In the genomic region with DNA sequence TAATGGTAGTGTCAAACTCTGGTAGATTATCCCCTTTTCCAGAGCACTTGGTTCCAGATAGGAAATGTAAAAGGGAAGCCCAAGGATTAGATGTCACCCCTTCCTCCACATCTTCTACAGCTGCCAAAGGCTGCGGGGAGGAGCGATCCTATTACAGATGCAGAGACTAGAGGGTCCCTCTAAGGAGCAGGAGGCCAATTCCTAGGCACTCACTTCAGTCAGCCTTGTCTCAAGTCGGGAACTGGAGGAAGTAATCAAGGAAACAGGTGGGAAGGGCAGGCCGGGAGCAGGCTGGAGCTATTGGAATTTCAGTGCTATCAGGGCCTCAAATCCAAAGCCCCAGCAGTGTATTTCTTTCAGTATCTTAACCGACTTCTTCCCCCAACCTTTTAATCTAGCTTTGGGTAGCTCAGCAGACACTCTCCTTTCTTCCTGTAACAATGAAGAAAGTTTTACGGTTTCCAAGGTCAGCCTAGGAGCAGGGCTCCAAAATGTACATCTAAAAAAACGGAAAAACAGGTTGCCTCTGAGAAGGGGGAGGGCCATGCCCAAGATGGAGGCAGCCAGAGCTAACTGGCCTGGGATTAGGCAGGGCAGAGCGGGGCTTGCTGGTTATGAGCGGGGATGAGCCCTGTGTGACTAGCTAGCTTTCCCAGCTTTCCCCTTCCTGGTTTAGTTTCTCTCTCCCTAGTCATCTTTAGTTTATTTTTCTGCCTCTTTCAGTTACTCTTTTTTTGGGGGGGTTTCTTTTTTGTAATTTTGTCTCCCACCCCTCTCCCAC, we compare ENCODE assay signal across 9 mouse cellular contexts. TPM values are rescaled to one million over a fixed set of nuclear protein-coding genes. Genes with fewer than 3 reads are reported as not detected.
DNase-seq lines count a peak whose midpoint lies in the region; ATAC-seq and TF ChIP-seq lines count a peak whose summit lies in the region.
"Had no signal": no experiment of that assay in that cellular context is flagged by ENCODE, and none has a peak within 500 bp of the region (broad histone marks: within the 10 kb centered on the region; RNA-seq: fewer than 3 reads in every experiment).

No protein-coding gene starts in this region.

- H3K36me3 ChIP-seq in MEL (ENCODE audit: control insufficient read depth in 1 of 2, insufficient read depth in 2 of 2, low read length in 2 of 2): peaks cover 0 to under 1% of the 10 kb centered on the region in 2 experiments; a peak in 1 of 4 replicates
- H3K36me3 ChIP-seq in forebrain, embryonic 14.5 days (ENCODE audit: control insufficient read depth, insufficient read depth, low read length): peaks cover 15% of the 10 kb centered on the region
- H3K36me3 ChIP-seq in liver, embryonic 13.5 days: peaks cover 24% of the 10 kb centered on the region
- H3K36me3 ChIP-seq in thymus, adult 2 months (ENCODE audit: control insufficient read depth, insufficient read depth, low read length): 0 out of 2 replicates have a peak, but pooled peaks cover 5% of the 10 kb centered on the region

- no peaks in the 10 kb centered on the region for H3K27me3 ChIP-seq in MEL (ENCODE audit: control insufficient read depth in 1 of 2, insufficient read depth in 2 of 2, low read length in 2 of 2)
- no peaks in the 10 kb centered on the region for H3K27me3 ChIP-seq in forebrain, embryonic 14.5 days (replicated peaks; ENCODE audit: control insufficient read depth, insufficient read depth, low read length)
- peaks cover 17% of the 10 kb centered on the region for H3K27me3 ChIP-seq in liver, embryonic 13.5 days
- no peaks in the 10 kb centered on the region for H3K27me3 ChIP-seq in thymus, adult 2 months (ENCODE audit: control insufficient read depth, insufficient read depth, low read length)

- no peak for ATAC-seq in forebrain, embryonic 14.5 days
- no peak for ATAC-seq in liver, embryonic 13.5 days (ENCODE audit: low read depth)

- peak overlapping the region; percentile 76 for H3K4me3 ChIP-seq in gastrocnemius, adult 2 months
- H3K4me3 ChIP-seq in MEL (ENCODE audit: control insufficient read depth in 1 of 2, insufficient read depth in 1 of 2, low read depth in 2 of 2, low read length in 2 of 2): no peak overlapping the region
- H3K4me3 ChIP-seq in forebrain, embryonic 14.5 days (ENCODE audit: low read depth, low read length): peak overlapping the region; percentile 71
- H3K4me3 ChIP-seq in liver, embryonic 13.5 days (replicated peaks): no peak overlapping the region
- H3K4me3 ChIP-seq in thymus, adult 2 months (ENCODE audit: control insufficient read depth, insufficient read depth, low read length): no peak overlapping the region

- TF ChIP-seq POLR2A in MEL (IDR thresholded peaks at IDR 0.05; ENCODE audit: control insufficient read depth in 1 of 2, insufficient read depth in 1 of 2, low read depth in 1 of 2, low read length in 2 of 2, poor library complexity in 1 of 2): no peak
- TF ChIP-seq POLR2A in thymus, adult 2 months (IDR thresholded peaks at IDR 0.05; ENCODE audit: control insufficient read depth, extremely low read depth, insufficient read depth, low read length, poor library complexity): no peak

- DNase-seq in gastrocnemius, adult 2 months: no peak
- DNase-seq in gastrocnemius, adult 18-20 months (ENCODE audit: low spot score): no peak
- no peak for DNase-seq in MEL (ENCODE audit: low read depth, low spot score)
- no peak for DNase-seq in forebrain, embryonic 14.5 days (ENCODE audit: low spot score)
- DNase-seq in liver, embryonic 13.5 days: no peak
- no peak for DNase-seq in MN1 (ENCODE audit: low spot score)
- no peak for DNase-seq in spleen, adult 18-20 months
- DNase-seq in thymus, adult 2 months: no peak

- H3K9ac ChIP-seq in MEL (ENCODE audit: control insufficient read depth, low read depth, low read length, poor library complexity, severe bottlenecking): no peak overlapping the region
- peak overlapping the region; percentile 92 for H3K9ac ChIP-seq in forebrain, embryonic 14.5 days (ENCODE audit: low read length)
- no peak overlapping the region for H3K9ac ChIP-seq in liver, embryonic 13.5 days

- intact Hi-C loops in gastrocnemius, adult 2 months (cut with DNase I): no loop called here

- peaks cover 3 to 7% of the 10 kb centered on the region in 2 experiments for H3K4me1 ChIP-seq in MEL (ENCODE audit: control insufficient read depth in 1 of 2, insufficient read depth in 2 of 2, low read length in 2 of 2)
- H3K4me1 ChIP-seq in forebrain, embryonic 14.5 days (ENCODE audit: control insufficient read depth, insufficient read depth, low read length): peaks cover 61% of the 10 kb centered on the region
- H3K4me1 ChIP-seq in liver, embryonic 13.5 days (replicated peaks): peaks cover 59% of the 10 kb centered on the region
- H3K4me1 ChIP-seq in thymus, adult 2 months (replicated peaks; ENCODE audit: control insufficient read depth, insufficient read depth, low read length): peaks cover 12% of the 10 kb centered on the region

- TF ChIP-seq RAD21 in MEL (IDR thresholded peaks at IDR 0.05; ENCODE audit: low read depth, low read length): no peak

- H3K4me2 ChIP-seq in forebrain, embryonic 14.5 days (ENCODE audit: low read length): peak overlapping the region; percentile 79
- no peak overlapping the region for H3K4me2 ChIP-seq in liver, embryonic 13.5 days

- H3K9me3 ChIP-seq in MEL (replicated peaks; ENCODE audit: insufficient read depth, low read length): no peaks in the 10 kb centered on the region
- no peaks in the 10 kb centered on the region for H3K9me3 ChIP-seq in forebrain, embryonic 14.5 days (replicated peaks; ENCODE audit: control insufficient read depth, low read length)
- H3K9me3 ChIP-seq in liver, embryonic 13.5 days (replicated peaks): no peaks in the 10 kb centered on the region

- no peaks in the 10 kb centered on the region for H3K79me2 ChIP-seq in MEL (ENCODE audit: control insufficient read depth, insufficient read depth, low read length, poor library complexity)

- no peak for TF ChIP-seq CTCF in gastrocnemius, adult 2 months (IDR thresholded peaks at IDR 0.05)
- no peak for TF ChIP-seq CTCF in MEL (IDR thresholded peaks at IDR 0.05 in 2 of 3, conservative IDR thresholded peaks at IDR 0.05 in 1 of 3; ENCODE audit: control insufficient read depth in 1 of 3, insufficient read depth in 1 of 3, low read depth in 2 of 3, low read length in 3 of 3, poor library complexity in 1 of 3, severe bottlenecking in 1 of 3)
- TF ChIP-seq CTCF in thymus, adult 2 months (IDR thresholded peaks at IDR 0.05; ENCODE audit: borderline replicate concordance, control insufficient read depth, extremely low read depth, insufficient read depth, low read length, poor library complexity): no peak

- 2% methylated on average over 9 of the region's 9 CpGs for WGBS in forebrain, embryonic 14.5 days
- WGBS in liver, embryonic 13.5 days (ENCODE audit: insufficient replicate concordance): 44% methylated on average over 9 of the region's 9 CpGs
- WGBS in thymus, adult 2 months: 83% methylated on average over 9 of the region's 9 CpGs

- TF ChIP-seq EP300 in MEL (IDR thresholded peaks at IDR 0.05; ENCODE audit: low read depth in 1 of 2, low read length in 2 of 2): no peak; a peak in 1 of 4 replicates

- peak overlapping the region; percentile 78 for H3K27ac ChIP-seq in gastrocnemius, adult 2 months
- H3K27ac ChIP-seq in MEL (ENCODE audit: control insufficient read depth, low read depth, low read length): no peak overlapping the region
- H3K27ac ChIP-seq in forebrain, embryonic 14.5 days (ENCODE audit: low read depth, low read length): peak overlapping the region; percentile 99
- H3K27ac ChIP-seq in liver, embryonic 13.5 days: 0 out of 2 replicates have a peak overlapping the region, but pooled peaks have one; percentile 39
- no peak overlapping the region for H3K27ac ChIP-seq in thymus, adult 2 months (ENCODE audit: control insufficient read depth, insufficient read depth, low read length)

RNA-seq across cellular contexts. Expression of gene Pea15a, which starts 2.4 kb away (rescaled TPM):
- total RNA-seq in gastrocnemius, adult 2 months (2021): 10 to 100 TPM; 19.5 to 35.2 TPM
- 10 to 100 TPM; 20.2 to 33.2 TPM for total RNA-seq in gastrocnemius, adult 18-20 months (2021)
- 2.4 and 3.0 TPM in 2 replicates for total RNA-seq in MEL (2012; rRNA removed)
- polyA plus RNA-seq in MEL (2012; ENCODE audit: insufficient read depth in 1 of 2, insufficient read length in 2 of 2, low read depth in 1 of 2, low replicate concordance in 2 of 2, missing spikeins in 1 of 2): 1 to 10 TPM in 1 of 2 experiments, not detected in 1; 7.5 TPM
- 433 and 436 TPM in 2 replicates for polyA plus RNA-seq in forebrain, embryonic 14.5 days (2014; fragmentation: Nextera tagmentation; extraction: Ambion mirVana)
- 20.9 and 22.2 TPM in 2 replicates for polyA plus RNA-seq in liver, embryonic 13.5 days (2015; fragmentation: Nextera tagmentation; extraction: Ambion mirVana)
- 28.4 and 38.8 TPM in 2 replicates for polyA plus RNA-seq in thymus, adult 2 months (2012; rRNA removed)

RNA-seq across cellular contexts. Expression of gene Casq1, which starts 15.4 kb away (rescaled TPM):
- total RNA-seq in gastrocnemius, adult 2 months (2021): 1,000 to 10,000 TPM; 2,819 to 3,581 TPM
- total RNA-seq in gastrocnemius, adult 18-20 months (2021): 1,000 to 10,000 TPM; 2,670 to 3,214 TPM
- total RNA-seq in MEL (2012; rRNA removed): not detected in 2 replicates
- polyA plus RNA-seq in MEL (2012; ENCODE audit: insufficient read depth in 1 of 2, insufficient read length in 2 of 2, low read depth in 1 of 2, low replicate concordance in 2 of 2, missing spikeins in 1 of 2): under 1 TPM in 1 of 2 experiments, not detected in 1; 0.21 TPM
- 3.8 and 4.0 TPM in 2 replicates for polyA plus RNA-seq in forebrain, embryonic 14.5 days (2014; fragmentation: Nextera tagmentation; extraction: Ambion mirVana)
- polyA plus RNA-seq in liver, embryonic 13.5 days (2015; fragmentation: Nextera tagmentation; extraction: Ambion mirVana): 0.29 and 0.55 TPM in 2 replicates
- polyA plus RNA-seq in thymus, adult 2 months (2012; rRNA removed): 0.54 and 1.4 TPM in 2 replicates

RNA-seq across cellular contexts. Expression of gene Atp1a4, which starts 54.0 kb away (rescaled TPM):
- total RNA-seq in gastrocnemius, adult 2 months (2021): under 1 TPM; 0.20 to 0.43 TPM
- total RNA-seq in gastrocnemius, adult 18-20 months (2021): under 1 TPM; 0.40 to 0.43 TPM
- not detected in 2 replicates for total RNA-seq in MEL (2012; rRNA removed)
- polyA plus RNA-seq in MEL (2012; ENCODE audit: insufficient read depth in 1 of 2, insufficient read length in 2 of 2, low read depth in 1 of 2, low replicate concordance in 2 of 2, missing spikeins in 1 of 2): not detected
- polyA plus RNA-seq in forebrain, embryonic 14.5 days (2014; fragmentation: Nextera tagmentation; extraction: Ambion mirVana): 0.08 and 0.12 TPM in 2 replicates
- polyA plus RNA-seq in liver, embryonic 13.5 days (2015; fragmentation: Nextera tagmentation; extraction: Ambion mirVana): 0.03 TPM in 1 of 2 replicates, not detected in the other
- polyA plus RNA-seq in thymus, adult 2 months (2012; rRNA removed): 0.07 TPM in 1 of 2 replicates, not detected in the other
- polyA plus RNA-seq: C2C12 had no signal

RNA-seq across cellular contexts. Expression of gene Dcaf8, which starts 56.3 kb away (rescaled TPM):
- total RNA-seq in gastrocnemius, adult 2 months (2021): 100 to 1,000 TPM; 158 to 193 TPM
- total RNA-seq in gastrocnemius, adult 18-20 months (2021): 100 to 1,000 TPM; 192 to 193 TPM
- 31.7 and 32.1 TPM in 2 replicates for total RNA-seq in MEL (2012; rRNA removed)
- 10 to 100 TPM; 45.8 to 49.0 TPM for polyA plus RNA-seq in MEL (2012; ENCODE audit: insufficient read depth in 1 of 2, insufficient read length in 2 of 2, low read depth in 1 of 2, low replicate concordance in 2 of 2, missing spikeins in 1 of 2)
- polyA plus RNA-seq in forebrain, embryonic 14.5 days (2014; fragmentation: Nextera tagmentation; extraction: Ambion mirVana): 76.1 and 83.1 TPM in 2 replicates
- polyA plus RNA-seq in liver, embryonic 13.5 days (2015; fragmentation: Nextera tagmentation; extraction: Ambion mirVana): 58.1 and 65.0 TPM in 2 replicates
- polyA plus RNA-seq in thymus, adult 2 months (2012; rRNA removed): 79.7 and 81.0 TPM in 2 replicates

RNA-seq across cellular contexts. Expression of gene Igsf8, which starts 57.2 kb away (rescaled TPM):
- 1 to 10 TPM; 7.4 to 8.3 TPM for total RNA-seq in gastrocnemius, adult 2 months (2021)
- 10 to 100 TPM in 1 of 2 experiments, 1 to 10 TPM in 1; 7.6 to 10.6 TPM for total RNA-seq in gastrocnemius, adult 18-20 months (2021)
- total RNA-seq in MEL (2012; rRNA removed): 65.2 and 88.0 TPM in 2 replicates
- 10 to 100 TPM in 1 of 2 experiments, not detected in 1; 97.2 TPM for polyA plus RNA-seq in MEL (2012; ENCODE audit: insufficient read depth in 1 of 2, insufficient read length in 2 of 2, low read depth in 1 of 2, low replicate concordance in 2 of 2, missing spikeins in 1 of 2)
- 132 and 147 TPM in 2 replicates for polyA plus RNA-seq in forebrain, embryonic 14.5 days (2014; fragmentation: Nextera tagmentation; extraction: Ambion mirVana)
- 15.4 and 16.8 TPM in 2 replicates for polyA plus RNA-seq in liver, embryonic 13.5 days (2015; fragmentation: Nextera tagmentation; extraction: Ambion mirVana)
- 159 and 162 TPM in 2 replicates for polyA plus RNA-seq in thymus, adult 2 months (2012; rRNA removed)

Comparison
In these comparisons a context has a peak if more than half of its experiments do, and no peak if none do; other contexts are left out.
1. H3K27ac ChIP-seq: peak in gastrocnemius, adult 2 months (single experiment), forebrain, embryonic 14.5 days (single experiment) and liver, embryonic 13.5 days (single experiment); none in MEL (single experiment) and thymus, adult 2 months (single experiment).
2. H3K4me3 ChIP-seq: peak in gastrocnemius, adult 2 months (single experiment) and forebrain, embryonic 14.5 days (single experiment); none in MEL (0 of 2), liver, embryonic 13.5 days (single experiment) and thymus, adult 2 months (single experiment).
3. RNA of gene Pea15a, which starts 2.4 kb away (polyA plus RNA-seq): 433 to 436 TPM in forebrain, embryonic 14.5 days; 7.5 TPM in MEL, 28.4 to 38.8 TPM in thymus, adult 2 months and 20.9 to 22.2 TPM in liver, embryonic 13.5 days; every median in the first group is over 10 times any median in the second.